Mouse (Mus musculus): ENCODE data around the gene 9130213A22Rik. TPM values are rescaled to one million over a fixed set of nuclear protein-coding genes. Genes with fewer than 3 reads are reported as not detected.

The 9130213A22Rik gene
- total RNA-seq, 1 experiment from 2014 or later = not detected

Other genes starting within 250 kb of the 9130213A22Rik start
- gene Rnf222, start 234.0 kb downstream of the 9130213A22Rik start, total RNA-seq (2017) = not detected in 3 replicates
- gene Rpl26, start 221.0 kb downstream of the 9130213A22Rik start, total RNA-seq (2017) = 2,881 to 4,104 TPM (median 3,946 TPM) in 3 replicates
- gene Odf4, start 195.5 kb downstream of the 9130213A22Rik start, total RNA-seq (2017) = not detected in 3 replicates
- not detected in 3 replicates for gene Arhgef15, start 165.1 kb downstream of the 9130213A22Rik start, total RNA-seq (2017)
- 0.38 to 1.7 TPM in 2 of 3 replicates, not detected in the other for gene Slc25a35, start 154.5 kb downstream of the 9130213A22Rik start, total RNA-seq (2017)
- 1.9 to 10.1 TPM (median 2.6 TPM) in 3 replicates for gene Rangrf, start 147.4 kb downstream of the 9130213A22Rik start, total RNA-seq (2017)
- gene Pfas, start 114.1 kb downstream of the 9130213A22Rik start, total RNA-seq (2017) = 7.1 to 9.6 TPM (median 7.4 TPM) in 3 replicates
- gene Ctc1, start 106.7 kb downstream of the 9130213A22Rik start, total RNA-seq (2017) = 4.1 to 16.3 TPM (median 12.3 TPM) in 3 replicates
- gene Aurkb, start 76.9 kb downstream of the 9130213A22Rik start, total RNA-seq (2017) = 1.1 to 8.3 TPM (median 4.8 TPM) in 3 replicates
- 12.4 to 16.1 TPM (median 13.3 TPM) in 3 replicates for gene Borcs6, start 62.9 kb downstream of the 9130213A22Rik start, total RNA-seq (2017)
- 1.1 TPM in 1 of 3 replicates, not detected in the others for gene Tmem107, start 51.8 kb downstream of the 9130213A22Rik start, total RNA-seq (2017)
- gene Vamp2, start 34.1 kb downstream of the 9130213A22Rik start, total RNA-seq (2017) = 13.1 to 89.9 TPM (median 23.6 TPM) in 3 replicates
- gene Per1, start 27.4 kb downstream of the 9130213A22Rik start, total RNA-seq (2017) = 44.9 to 89.7 TPM (median 81.1 TPM) in 3 replicates
- 0.49 TPM in 1 of 3 replicates, not detected in the others for gene Hes7, start 2.2 kb downstream of the 9130213A22Rik start, total RNA-seq (2017)
- gene Aloxe3, start 3.3 kb upstream of the 9130213A22Rik start, total RNA-seq (2017) = 0.32 to 0.57 TPM in 2 of 3 replicates, not detected in the other
- not detected in 3 replicates for gene Alox12b, start 34.4 kb upstream of the 9130213A22Rik start, total RNA-seq (2017)
- gene Alox8, start 75.3 kb upstream of the 9130213A22Rik start, total RNA-seq (2017) = 1.4 to 2.3 TPM (median 1.5 TPM) in 3 replicates
- 0.32 TPM in 1 of 3 replicates, not detected in the others for gene Gucy2e, start 114.4 kb upstream of the 9130213A22Rik start, total RNA-seq (2017)
- 5.8 to 26.8 TPM (median 19.1 TPM) in 3 replicates for gene Cntrob, start 201.2 kb upstream of the 9130213A22Rik start, total RNA-seq (2017)
- gene Trappc1, start 201.4 kb upstream of the 9130213A22Rik start, total RNA-seq (2017) = 54.4 to 91.3 TPM (median 61.3 TPM) in 3 replicates
- gene Kcnab3, start 203.7 kb upstream of the 9130213A22Rik start, total RNA-seq (2017) = 2.0 to 2.3 TPM in 2 of 3 replicates, not detected in the other
- 1.3 to 3.6 TPM (median 1.5 TPM) in 3 replicates for gene Rnf227, start 217.9 kb upstream of the 9130213A22Rik start, total RNA-seq (2017)
- 76.7 to 192 TPM (median 86.2 TPM) in 3 replicates for gene Chd3, start 246.8 kb upstream of the 9130213A22Rik start, total RNA-seq (2017)